Mouse (Mus musculus): ENCODE measurements at regions not wholly inside any gene's neighbourhood (a gene's known extent, or its start where the extent isn't known, plus 50 kb on each side); places are given as distances from the start of the nearest gene placed in this dataset.

DNA sequence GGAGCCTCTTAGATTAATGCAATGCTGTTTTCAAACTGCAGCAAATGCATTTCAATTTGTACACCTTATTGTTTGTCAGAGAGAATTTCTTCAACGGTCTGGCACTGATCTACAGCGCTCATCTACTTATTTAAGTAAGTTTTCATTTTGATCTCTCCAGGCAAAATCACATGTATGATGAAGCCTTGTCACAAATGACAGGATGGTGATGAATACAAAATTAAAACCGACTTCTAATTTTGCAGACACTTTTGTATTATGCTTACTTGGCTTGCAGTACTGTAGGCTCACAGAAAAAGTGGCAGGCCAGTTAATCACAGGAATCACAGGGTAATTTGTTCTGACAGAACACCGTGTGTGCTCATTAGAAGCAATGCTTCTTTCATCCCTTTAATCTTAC, 406.4 kb downstream of the Gria2 start:
- no peak for TF ChIP-seq USF1 (IDR thresholded peaks at IDR 0.05; ENCODE audit: low read depth)
- TF ChIP-seq CTCF (IDR thresholded peaks at IDR 0.05; ENCODE audit: control insufficient read depth, insufficient read depth, insufficient read length), result no peak
- TF ChIP-seq MAX (IDR thresholded peaks at IDR 0.05), result no peak
- no peak for TF ChIP-seq CEBPB (IDR thresholded peaks at IDR 0.05; ENCODE audit: low read depth)
- no peak for TF ChIP-seq MYOG (IDR thresholded peaks at IDR 0.05; ENCODE audit: control insufficient read depth, extremely low read depth, insufficient read length)
- TF ChIP-seq MYOD1 (IDR thresholded peaks at IDR 0.05; ENCODE audit: control insufficient read depth, insufficient read length, low read depth), result no peak
- no peak for TF ChIP-seq FOSL1 (IDR thresholded peaks at IDR 0.05; ENCODE audit: insufficient read depth, low read length, poor library complexity, severe bottlenecking)

Data from C2C12 (cell line).